Mouse (Mus musculus) layer of hippocampus, adult 11-12 months (tissue): ENCODE results near the gene Gm20929.
"Not testable (repeated sequence)": the region's sequence is repeated elsewhere in the genome, so short reads cannot be mapped to it uniquely, and the experiment has no call there.

ENCODE experiments used
- DNase-seq: peaks from one replicate; pipeline ENCODE4 v3.0.0; 2022; ENCODE audit warnings: low spot score

Gene Gm20929

DNA sequence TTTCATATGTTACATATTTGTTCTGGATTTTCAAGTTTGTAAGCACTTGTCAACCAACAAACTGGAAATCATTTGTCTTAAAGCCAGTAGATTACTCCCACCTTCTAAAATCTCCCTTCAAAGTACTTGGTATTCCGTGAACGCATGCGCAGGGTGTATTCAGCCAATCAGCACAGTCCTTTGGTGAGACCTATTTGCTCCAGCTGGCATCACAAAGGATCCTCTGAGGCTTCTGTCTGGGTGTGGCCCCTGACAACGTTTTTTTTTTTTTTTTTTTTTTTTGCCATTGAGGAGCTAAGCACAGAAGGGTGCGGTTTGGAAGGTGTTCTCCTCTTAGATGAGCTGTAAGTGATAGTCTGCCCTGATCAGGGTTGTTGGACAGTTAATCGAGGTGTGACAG, at the start of gene Gm20929:
Gene Gm20929, plus strand, starts transcription at position 301 of the 400 bp plus-strand sequence.
- not testable (repeated sequence) for DNase-seq
